Mouse (Mus musculus) ovary, postnatal 14 days (tissue): ENCODE results near the gene Cabp2.
A peak's percentile ranks its signal among the peaks of the same experiment; 100 is the strongest.
"Not testable (repeated sequence)": the region's sequence is repeated elsewhere in the genome, so short reads cannot be mapped to it uniquely, and the experiment has no call there.

Source experiments
- DNase-seq: peaks from one replicate; pipeline ENCODE4 v3.0.0; 2022; ENCODE audit warnings: low spot score

The Cabp2 gene

GRCm38 (mm10) chr19:4125268-4125667, 43.9 kb downstream of the Cabp2 start:
- not testable (repeated sequence) for DNase-seq

- DNase-seq: peak; percentile 93
Measured at GRCm38 (mm10) chr19:4125741-4126696, 44.6 kb downstream of the Cabp2 start, which contains the start of gene Aip. Gene Aip, minus strand, starts transcription at chr19:4125858.

- no peak for DNase-seq
Measured at GRCm38 (mm10) chr19:4126759-4127495, 45.5 kb downstream of the Cabp2 start.

- DNase-seq: no peak
Measured at GRCm38 (mm10) chr19:4129462-4129861, 48.1 kb downstream of the Cabp2 start.

GRCm38 (mm10) chr19:4130106-4130505, 48.7 kb downstream of the Cabp2 start:
- DNase-seq: no peak

- no peak for DNase-seq
Measured at GRCm38 (mm10) chr19:4131075-4131474, 49.7 kb downstream of the Cabp2 start.

- DNase-seq: no peak
Measured at GRCm38 (mm10) chr19:4131768-4132167, 50.4 kb downstream of the Cabp2 start.

- DNase-seq: no peak
Measured at GRCm38 (mm10) chr19:4134354-4134753, 53.0 kb downstream of the Cabp2 start.

- DNase-seq: not testable (repeated sequence)
Measured at GRCm38 (mm10) chr19:4135229-4135962, 54.0 kb downstream of the Cabp2 start.

GRCm38 (mm10) chr19:4135963-4136345, 54.6 kb downstream of the Cabp2 start:
- not testable (repeated sequence) for DNase-seq

GRCm38 (mm10) chr19:4136463-4136862, 55.1 kb downstream of the Cabp2 start:
- DNase-seq: no peak
